Mouse (Mus musculus) lung, adult 2 months (tissue): ENCODE measurements around the gene Anapc15. TPM values are rescaled to one million over a fixed set of nuclear protein-coding genes. Genes with fewer than 3 reads are reported as not detected.

Source experiments
- DNase-seq: peaks from one replicate; pipeline ENCODE4 v3.0.0; 2022
- H3K4me1 ChIP-seq: fragments of 200-500 bp; 2 replicates; pipeline ENCODE4 v1.6.1; 2011; ENCODE audit warnings: low read length; ENCODE audit not compliant: control insufficient read depth, insufficient read depth
- H3K4me3 ChIP-seq: fragments of 200-500 bp; replicated peaks from 2 replicates; pipeline ENCODE3; 2011; ENCODE audit warnings: low read depth, mild to moderate bottlenecking, control low read depth, low read length; ENCODE audit errors: extremely low read depth
- CTCF ChIP-seq: fragments of 200-500 bp; IDR thresholded peaks from 2 replicates; pipeline ENCODE4 v1.5.1; 2011; ENCODE audit warnings: mild to moderate bottlenecking, low read length, control low read depth; ENCODE audit not compliant: insufficient read depth
- POLR2A ChIP-seq: fragments of 200-500 bp; IDR thresholded peaks from 2 replicates; pipeline ENCODE4 v1.6.1; 2011; ENCODE audit warnings: low read depth, mild to moderate bottlenecking, control low read depth, low read length, borderline replicate concordance; ENCODE audit errors: extremely low read depth
- WGBS: fragments of 180-500 bp; shearing (Covaris S2); methylation state at CpG from one replicate; pipeline ENCODE4 v1.1.7; 2018; 5-methylcytosine and 5-hydroxymethylcytosine counted together
- polyA plus RNA-seq: library from polyadenylated mRNA; depleted of rRNA; stranded (reverse); fragments of >200 nt; gene quantifications from 2 replicates; pipeline ENCODE4 v1.2.3, GENCODE M21; 2012

Anapc15 gene
- polyA plus RNA-seq, 1 experiment: 36.2 TPM

- no peak for DNase-seq
- H3K4me3 ChIP-seq: no peak overlapping the region
- H3K4me1 ChIP-seq: no peaks in the 10 kb centered on the region
- TF ChIP-seq POLR2A (no peak), CTCF (no peak)
- WGBS: 69% methylated on average over 1 of the region's 1 CpGs
These were observed 15.6 kb upstream of the Anapc15 start for GRCm38 (mm10) chr7:101847934-101848333.

- no peak for TF ChIP-seq CTCF
- TF ChIP-seq POLR2A: no peak
- no peaks in the 10 kb centered on the region for H3K4me1 ChIP-seq
These were observed 11.8 kb upstream of the Anapc15 start for GRCm38 (mm10) chr7:101851689-101852088.

DNA sequence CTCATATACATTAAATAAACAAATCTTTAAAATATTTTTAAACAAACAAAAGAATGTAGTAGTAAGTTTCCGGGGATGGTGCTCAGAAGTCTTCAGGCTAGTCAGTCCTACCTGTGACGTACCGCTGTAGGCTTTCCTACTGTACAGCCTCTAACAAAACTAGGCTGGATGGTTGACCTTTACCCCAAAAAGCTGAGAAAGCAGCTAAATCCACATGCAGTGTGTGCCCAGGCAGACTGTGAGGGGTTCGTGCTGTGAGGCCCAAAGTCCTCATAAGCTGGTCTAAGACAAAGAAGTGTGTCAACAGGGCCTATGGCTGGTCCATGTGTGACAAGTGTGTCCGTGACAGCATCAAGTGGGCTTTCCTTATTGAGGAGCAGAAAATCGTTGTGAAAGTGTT, 10.7 kb upstream of the Anapc15 start:
- no peaks in the 10 kb centered on the region for H3K4me1 ChIP-seq
- WGBS: 75% methylated on average over 6 of the region's 6 CpGs
- no peak overlapping the region for H3K4me3 ChIP-seq
- no peak for TF ChIP-seq CTCF
- no peak for TF ChIP-seq POLR2A
- DNase-seq: no peak

More at GRCm38 (mm10) chr7:101851689-101852088, 11.8 kb upstream of the Anapc15 start:
- H3K4me3 ChIP-seq: no peak overlapping the region
- WGBS: 66% methylated on average over 6 of the region's 6 CpGs
- DNase-seq: no peak

GRCm38 (mm10) chr7:101853816-101854215, 9.7 kb upstream of the Anapc15 start:
- WGBS: 65% methylated on average over 2 of the region's 2 CpGs
- TF ChIP-seq CTCF (no peak), POLR2A (no peak)
- no peak for DNase-seq
- no peaks in the 10 kb centered on the region for H3K4me1 ChIP-seq
- H3K4me3 ChIP-seq: no peak overlapping the region

DNA sequence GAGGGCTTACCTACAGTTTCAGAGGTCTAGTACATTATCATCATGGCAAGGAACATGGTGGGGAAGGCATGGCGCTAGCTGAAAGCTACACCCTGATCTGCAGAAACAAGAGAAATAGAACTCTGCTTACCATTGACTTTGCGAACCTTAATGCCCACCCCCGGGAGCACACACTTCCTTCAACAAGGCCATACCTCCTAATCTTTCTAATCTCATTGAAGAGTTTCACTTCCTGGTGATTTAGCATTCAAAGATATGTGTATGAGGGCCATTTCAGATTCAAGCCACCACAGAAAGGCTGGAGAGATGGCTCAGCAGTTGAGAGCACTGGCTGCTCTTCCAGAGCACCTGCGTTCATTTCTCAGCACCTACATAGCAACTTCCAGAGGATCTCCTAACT, 6.4 kb upstream of the Anapc15 start, which contains the start of gene Folr2:
Folr2 (minus strand) TSS at position 101 of the 400 bp plus-strand sequence.
- DNase-seq: no peak
- TF ChIP-seq POLR2A (no peak), CTCF (no peak)
- WGBS: 79% methylated on average over 4 of the region's 4 CpGs
- Histone ChIP-seq H3K4me1 (no peaks in the 10 kb centered on the region), H3K4me3 (no peak within 1 kb of the TSS)

GRCm38 (mm10) chr7:101858362-101858761, 5.2 kb upstream of the Anapc15 start:
- peak; percentile 18 for DNase-seq
- TF ChIP-seq CTCF (no peak), POLR2A (no peak)

DNA sequence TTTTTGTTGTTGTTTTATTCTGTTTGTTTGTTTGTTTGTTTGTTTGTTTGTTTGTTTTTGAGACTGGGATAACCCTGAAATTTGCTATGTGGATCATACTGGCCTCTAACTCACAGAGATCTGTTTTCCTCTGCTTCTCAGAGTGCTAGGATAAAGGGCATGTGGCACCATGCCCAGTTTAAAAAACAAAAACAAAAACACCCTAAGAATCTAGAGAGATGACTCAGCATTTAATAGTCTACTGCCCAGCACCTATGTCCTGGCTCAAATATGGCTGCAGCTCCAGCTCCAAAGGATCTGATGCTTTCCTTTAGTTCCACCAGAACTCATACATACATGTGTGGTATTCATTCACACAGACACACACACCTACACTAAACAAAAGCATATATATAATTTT, 2.5 kb upstream of the Anapc15 start:
- H3K4me1 ChIP-seq: no peaks in the 10 kb centered on the region
- TF ChIP-seq POLR2A: no peak
- no peak for TF ChIP-seq CTCF
- H3K4me3 ChIP-seq: no peak overlapping the region
- no peak for DNase-seq

More at GRCm38 (mm10) chr7:101858362-101858761, 5.2 kb upstream of the Anapc15 start:
- Histone ChIP-seq H3K4me3 (no peak overlapping the region), H3K4me1 (no peaks in the 10 kb centered on the region)
- 56% methylated on average over 9 of the region's 9 CpGs for WGBS

DNA sequence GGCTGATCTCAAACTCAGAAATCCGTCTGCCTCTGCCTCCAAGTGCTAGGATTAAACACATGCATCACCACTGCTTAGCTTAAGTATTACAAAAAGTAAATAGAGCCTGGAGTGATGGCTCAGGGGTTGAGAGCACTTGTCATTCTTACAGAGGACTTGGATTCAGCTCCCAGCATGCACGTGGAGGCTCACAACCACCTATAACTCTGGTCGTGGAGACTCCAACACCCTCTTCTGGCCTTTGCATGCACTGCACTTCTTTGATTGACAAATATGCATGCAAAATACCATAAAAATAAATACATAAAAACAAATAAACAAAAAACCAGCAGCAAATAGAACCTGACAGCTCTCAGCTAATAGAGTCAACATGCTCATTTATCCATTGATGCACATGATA, 1.2 kb upstream of the Anapc15 start:
- no peak for DNase-seq
- TF ChIP-seq CTCF (no peak), POLR2A (no peak)
- no peak overlapping the region for H3K4me3 ChIP-seq
- no peaks in the 10 kb centered on the region for H3K4me1 ChIP-seq
- WGBS: 70% methylated on average over 3 of the region's 3 CpGs

DNA sequence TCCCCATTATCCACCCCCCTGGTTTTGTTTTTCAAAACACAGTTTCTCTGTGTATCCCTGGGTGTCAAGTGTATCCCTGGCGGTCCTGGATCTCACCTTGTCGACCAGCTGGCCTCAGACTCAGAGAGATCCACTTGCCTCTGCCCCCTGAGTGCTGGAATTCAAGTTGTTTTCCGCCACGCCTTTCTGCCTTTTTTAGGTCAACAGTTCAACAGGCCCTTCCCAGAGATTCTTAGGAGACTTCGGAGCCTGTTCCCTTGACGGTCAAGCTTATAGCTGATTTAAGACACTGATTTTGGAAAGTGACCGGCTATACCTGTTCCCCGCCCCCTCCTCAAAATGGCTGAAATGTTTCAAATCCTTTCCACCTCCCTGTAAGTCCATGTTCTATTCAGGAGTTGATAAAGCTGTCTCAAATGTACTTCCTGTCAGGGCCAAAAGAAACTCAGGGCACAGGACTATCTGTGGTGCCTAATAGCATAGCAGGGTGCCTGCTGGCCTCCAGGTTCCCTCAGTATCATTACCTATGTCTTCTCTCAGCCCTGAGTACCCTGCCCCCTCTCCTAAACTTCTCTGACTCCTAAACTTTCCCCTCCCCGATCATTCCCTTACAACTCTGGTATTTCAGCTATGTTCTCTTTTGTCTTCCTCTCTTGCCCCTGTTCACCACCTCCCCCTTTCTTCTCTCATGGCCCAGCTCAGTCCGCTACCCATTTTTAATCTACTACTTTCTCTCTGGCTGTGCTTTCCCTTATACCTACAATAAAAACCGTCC, 3.2 kb downstream of the Anapc15 start:
- DNase-seq: no peak
- 85% methylated on average over 11 of the region's 11 CpGs for WGBS

GRCm38 (mm10) chr7:101867482-101867881, 4.0 kb downstream of the Anapc15 start:
- Histone ChIP-seq H3K4me1 (no peaks in the 10 kb centered on the region), H3K4me3 (no peak overlapping the region)
- no peak for DNase-seq
- TF ChIP-seq CTCF (no peak), POLR2A (no peak)
- WGBS: 90% methylated on average over 4 of the region's 4 CpGs

More for the DNA sequence above, 3.2 kb downstream of the Anapc15 start:
- Histone ChIP-seq H3K4me3 (no peak overlapping the region), H3K4me1 (no peaks in the 10 kb centered on the region)
- TF ChIP-seq POLR2A: no peak
- TF ChIP-seq CTCF: no peak
